Mouse (Mus musculus): ENCODE data around the gene Atxn2. TPM values are rescaled to one million over a fixed set of nuclear protein-coding genes. Genes with fewer than 3 reads are reported as not detected.
"Not testable (repeated sequence)": the region's sequence is repeated elsewhere in the genome, so short reads cannot be mapped to it uniquely, and the experiment has no call there.

Atxn2 gene
- polyA plus RNA-seq, 1 experiment from 2014 or later = 75.2 TPM

DNA sequence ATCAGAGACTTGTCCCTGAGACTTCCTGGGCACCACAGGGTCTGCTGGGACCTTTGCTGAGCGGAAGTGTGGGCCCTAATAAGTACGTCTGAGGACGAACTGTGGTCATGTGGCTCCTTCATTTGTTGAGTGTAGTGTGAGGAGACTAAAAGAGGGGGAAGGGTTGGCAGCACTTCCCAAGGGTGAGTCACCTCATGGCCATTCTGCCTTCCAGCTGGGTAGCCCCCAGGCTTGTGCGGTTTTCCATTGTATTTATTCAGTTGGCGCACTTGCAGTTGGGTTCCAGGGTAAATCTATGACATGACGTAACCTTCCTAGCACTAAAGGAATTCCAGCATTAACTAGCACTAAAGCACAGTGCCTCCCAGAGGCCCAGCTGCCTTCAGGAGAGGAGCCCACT lies 25.6 kb upstream of the Atxn2 start:
- H3K36me3 ChIP-seq (ENCODE audit: control insufficient read depth, insufficient read depth, low read length) = peaks cover 12% of the 10 kb centered on the region
- no peak overlapping the region for H3K9ac ChIP-seq (ENCODE audit: low read depth, low read length)
- H3K27me3 ChIP-seq (ENCODE audit: control insufficient read depth, insufficient read depth, low read length) = no peaks in the 10 kb centered on the region
- H3K4me2 ChIP-seq (replicated peaks; ENCODE audit: low read depth, low read length) = no peak overlapping the region
- DNase-seq (ENCODE audit: low spot score) (no peak), ATAC-seq (ENCODE audit: low FRiP score) (no peak)
- H3K4me1 ChIP-seq (replicated peaks; ENCODE audit: control insufficient read depth, insufficient read depth, low read length) = no peaks in the 10 kb centered on the region
- H3K4me3 ChIP-seq (ENCODE audit: low read depth, low read length) = no peak overlapping the region
- WGBS = 84% methylated on average over 6 of the region's 6 CpGs
- H3K27ac ChIP-seq (ENCODE audit: low read depth, low read length) = no peak overlapping the region
- no peaks in the 10 kb centered on the region for H3K9me3 ChIP-seq (ENCODE audit: control insufficient read depth, low read length)

GRCm38 (mm10) chr5:121686113-121686898 lies 24.8 kb upstream of the Atxn2 start:
- Histone ChIP-seq H3K9ac (ENCODE audit: low read depth, low read length) (no peak overlapping the region), H3K27ac (ENCODE audit: low read depth, low read length) (no peak overlapping the region), H3K4me2 (replicated peaks; ENCODE audit: low read depth, low read length) (no peak overlapping the region), H3K36me3 (ENCODE audit: control insufficient read depth, insufficient read depth, low read length) (peaks cover 9% of the 10 kb centered on the region), H3K4me3 (ENCODE audit: low read depth, low read length) (no peak overlapping the region), H3K27me3 (ENCODE audit: control insufficient read depth, insufficient read depth, low read length) (no peaks in the 10 kb centered on the region), H3K9me3 (ENCODE audit: control insufficient read depth, low read length) (no peaks in the 10 kb centered on the region), H3K4me1 (replicated peaks; ENCODE audit: control insufficient read depth, insufficient read depth, low read length) (no peaks in the 10 kb centered on the region)
- DNase-seq (ENCODE audit: low spot score) (no peak), ATAC-seq (ENCODE audit: low FRiP score) (no peak)
- 86% methylated on average over 15 of the region's 15 CpGs for WGBS

DNA sequence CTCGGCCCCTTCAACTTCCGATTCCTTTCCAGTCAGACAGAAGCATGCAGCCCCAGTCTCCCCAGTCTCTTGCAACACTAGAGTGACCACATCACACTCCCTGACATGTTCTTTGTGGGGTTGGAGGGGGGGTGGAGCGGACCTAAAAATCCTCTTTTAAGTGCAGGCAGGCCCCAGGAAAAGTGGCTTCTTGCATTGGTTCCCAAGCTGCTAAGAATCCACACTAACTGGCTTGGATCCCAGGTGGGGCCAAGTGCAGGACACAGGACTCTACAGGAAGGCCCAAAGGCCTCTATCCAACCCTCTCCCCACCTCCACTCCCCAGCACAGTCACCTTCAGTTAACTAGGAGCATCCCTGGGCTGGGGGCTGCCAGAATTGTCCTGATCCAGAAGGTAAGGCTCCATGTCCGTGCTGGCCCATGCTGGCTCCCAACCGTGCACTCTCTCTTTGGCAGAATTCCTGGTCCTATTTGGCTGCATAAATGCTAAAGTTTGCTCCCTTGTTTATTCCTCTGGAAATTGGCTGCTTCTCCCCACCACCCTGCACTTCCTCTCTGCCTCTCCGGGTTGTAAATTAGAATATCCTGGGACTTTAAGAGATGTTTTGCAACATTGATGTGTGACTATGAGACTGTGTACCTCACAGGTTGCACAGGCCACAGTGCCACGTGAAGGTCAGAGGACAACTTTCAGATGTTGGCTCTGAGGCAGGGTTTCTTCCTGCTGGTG lies 20.5 kb upstream of the Atxn2 start:
- Histone ChIP-seq H3K27ac (ENCODE audit: low read depth, low read length) (no peak overlapping the region), H3K36me3 (ENCODE audit: control insufficient read depth, insufficient read depth, low read length) (no peaks in the 10 kb centered on the region; the same call in 1 of the 2 replicates), H3K4me1 (replicated peaks; ENCODE audit: control insufficient read depth, insufficient read depth, low read length) (no peaks in the 10 kb centered on the region), H3K27me3 (ENCODE audit: control insufficient read depth, insufficient read depth, low read length) (no peaks in the 10 kb centered on the region), H3K9ac (ENCODE audit: low read depth, low read length) (no peak overlapping the region), H3K4me2 (replicated peaks; ENCODE audit: low read depth, low read length) (no peak overlapping the region), H3K9me3 (ENCODE audit: control insufficient read depth, low read length) (no peaks in the 10 kb centered on the region), H3K4me3 (ENCODE audit: low read depth, low read length) (no peak overlapping the region)
- DNase-seq (ENCODE audit: low spot score) (no peak), ATAC-seq (ENCODE audit: low FRiP score) (no peak)
- 83% methylated on average over 7 of the region's 7 CpGs for WGBS

DNA sequence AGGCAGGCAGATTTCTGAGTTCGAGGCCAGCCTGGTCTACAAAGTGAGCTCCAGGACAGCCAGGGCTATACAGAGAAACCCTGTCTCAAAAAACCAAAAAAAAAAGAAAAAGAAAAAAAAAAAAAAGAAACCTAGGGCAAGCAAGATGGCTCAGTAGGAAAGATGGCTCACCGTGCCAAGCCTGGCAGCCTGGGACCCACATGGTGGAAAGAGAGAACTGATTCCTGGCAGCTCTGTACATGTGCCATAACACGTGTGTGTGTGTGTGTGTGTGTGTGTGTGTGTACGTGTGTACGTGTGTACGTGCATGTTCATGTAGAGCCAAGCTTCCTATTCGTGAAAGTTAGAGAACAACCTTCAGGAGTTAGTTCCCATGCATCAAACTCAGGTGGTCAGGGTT lies 19.7 kb upstream of the Atxn2 start:
- not testable (repeated sequence) for H3K9ac ChIP-seq (ENCODE audit: low read depth, low read length); H3K4me2 ChIP-seq (replicated peaks; ENCODE audit: low read depth, low read length); H3K4me3 ChIP-seq (ENCODE audit: low read depth, low read length); H3K27me3 ChIP-seq (ENCODE audit: control insufficient read depth, insufficient read depth, low read length); H3K27ac ChIP-seq (ENCODE audit: low read depth, low read length); H3K4me1 ChIP-seq (replicated peaks; ENCODE audit: control insufficient read depth, insufficient read depth, low read length); DNase-seq (ENCODE audit: low spot score); H3K36me3 ChIP-seq (ENCODE audit: control insufficient read depth, insufficient read depth, low read length); ATAC-seq (ENCODE audit: low FRiP score); H3K9me3 ChIP-seq (ENCODE audit: control insufficient read depth, low read length)
- 95% methylated on average over 7 of the region's 7 CpGs for WGBS

DNA sequence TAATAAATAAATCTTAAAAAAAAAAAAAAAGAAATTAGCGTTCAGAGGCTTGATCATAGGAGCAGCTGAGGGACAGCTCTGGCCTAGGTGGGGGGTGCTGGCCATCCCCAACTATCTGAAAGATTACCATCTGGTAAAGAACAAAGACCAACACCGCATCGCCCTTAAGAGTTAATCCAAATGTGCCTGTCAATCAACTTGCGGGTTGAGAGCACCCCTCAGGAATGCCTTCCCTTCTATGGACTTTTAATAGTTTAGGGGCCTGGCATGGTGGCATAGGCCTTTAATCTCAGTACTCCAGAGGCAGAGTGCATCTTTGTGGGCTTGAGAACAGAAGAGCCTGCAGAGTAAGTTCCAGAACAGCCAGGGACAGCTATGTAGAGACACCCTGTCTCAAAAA lies 18.2 kb upstream of the Atxn2 start:
- no peak overlapping the region for H3K4me3 ChIP-seq (ENCODE audit: low read depth, low read length)
- H3K27me3 ChIP-seq (ENCODE audit: control insufficient read depth, insufficient read depth, low read length) = no peaks in the 10 kb centered on the region
- 83% methylated on average over 4 of the region's 4 CpGs for WGBS
- no peak overlapping the region for H3K9ac ChIP-seq (ENCODE audit: low read depth, low read length)
- ATAC-seq (ENCODE audit: low FRiP score) = no peak
- no peak overlapping the region for H3K4me2 ChIP-seq (replicated peaks; ENCODE audit: low read depth, low read length)
- no peak overlapping the region for H3K27ac ChIP-seq (ENCODE audit: low read depth, low read length)
- H3K4me1 ChIP-seq (replicated peaks; ENCODE audit: control insufficient read depth, insufficient read depth, low read length) = no peaks in the 10 kb centered on the region
- no peak for DNase-seq (ENCODE audit: low spot score)
- no peaks in the 10 kb centered on the region for H3K36me3 ChIP-seq (ENCODE audit: control insufficient read depth, insufficient read depth, low read length)
- no peaks in the 10 kb centered on the region for H3K9me3 ChIP-seq (ENCODE audit: control insufficient read depth, low read length)

- no peak overlapping the region for H3K4me2 ChIP-seq (replicated peaks; ENCODE audit: low read depth, low read length)
- H3K27ac ChIP-seq (ENCODE audit: low read depth, low read length) = no peak overlapping the region
- no peaks in the 10 kb centered on the region for H3K9me3 ChIP-seq (ENCODE audit: control insufficient read depth, low read length)
- H3K4me3 ChIP-seq (ENCODE audit: low read depth, low read length) = no peak overlapping the region
- no peaks in the 10 kb centered on the region for H3K4me1 ChIP-seq (replicated peaks; ENCODE audit: control insufficient read depth, insufficient read depth, low read length)
- no peaks in the 10 kb centered on the region for H3K27me3 ChIP-seq (ENCODE audit: control insufficient read depth, insufficient read depth, low read length)
- 51% methylated on average over 6 of the region's 6 CpGs for WGBS
- DNase-seq (ENCODE audit: low spot score) (no peak), ATAC-seq (ENCODE audit: low FRiP score) (no peak)
- H3K36me3 ChIP-seq (ENCODE audit: control insufficient read depth, insufficient read depth, low read length) = no peaks in the 10 kb centered on the region
- H3K9ac ChIP-seq (ENCODE audit: low read depth, low read length) = no peak overlapping the region
Observed at GRCm38 (mm10) chr5:121696761-121697160, 14.4 kb upstream of the Atxn2 start.

- ATAC-seq (ENCODE audit: low FRiP score) (no peak), DNase-seq (ENCODE audit: low spot score) (no peak)
- no peaks in the 10 kb centered on the region for H3K9me3 ChIP-seq (ENCODE audit: control insufficient read depth, low read length)
- H3K4me3 ChIP-seq (ENCODE audit: low read depth, low read length) = no peak overlapping the region
- no peak overlapping the region for H3K9ac ChIP-seq (ENCODE audit: low read depth, low read length)
- 57% methylated on average over 5 of the region's 5 CpGs for whole genome bisulfite sequencing
- H3K4me1 ChIP-seq (replicated peaks; ENCODE audit: control insufficient read depth, insufficient read depth, low read length) = no peaks in the 10 kb centered on the region
- H3K36me3 ChIP-seq (ENCODE audit: control insufficient read depth, insufficient read depth, low read length) = no peaks in the 10 kb centered on the region
- H3K4me2 ChIP-seq (replicated peaks; ENCODE audit: low read depth, low read length) = no peak overlapping the region
- no peaks in the 10 kb centered on the region for H3K27me3 ChIP-seq (ENCODE audit: control insufficient read depth, insufficient read depth, low read length)
- no peak overlapping the region for H3K27ac ChIP-seq (ENCODE audit: low read depth, low read length)
Observed at GRCm38 (mm10) chr5:121699891-121700290, 11.2 kb upstream of the Atxn2 start.

DNA sequence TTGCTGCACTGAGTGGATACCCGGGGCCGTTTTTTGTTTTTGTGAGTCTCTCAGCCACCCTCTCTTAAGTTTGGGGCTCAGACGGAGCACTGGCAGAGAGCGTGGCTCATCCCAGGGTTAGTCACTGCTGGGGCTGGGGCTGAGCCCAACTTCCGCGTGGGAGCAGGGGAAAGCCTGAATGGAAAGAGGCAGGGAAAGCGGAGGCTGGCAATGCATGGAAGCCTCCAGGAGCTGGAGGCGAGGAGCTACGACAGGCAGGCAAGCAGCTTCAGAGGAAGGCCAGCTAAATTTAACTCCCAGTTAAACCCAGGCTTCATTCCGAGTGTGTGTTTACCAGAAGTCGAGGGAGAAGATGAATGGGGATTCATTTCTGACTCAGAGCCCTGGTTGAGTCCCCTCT lies 10.6 kb upstream of the Atxn2 start:
- H3K4me2 ChIP-seq (replicated peaks; ENCODE audit: low read depth, low read length) = no peak overlapping the region
- DNase-seq (ENCODE audit: low spot score) (no peak), ATAC-seq (ENCODE audit: low FRiP score) (no peak)
- H3K4me3 ChIP-seq (ENCODE audit: low read depth, low read length) = no peak overlapping the region
- H3K9me3 ChIP-seq (ENCODE audit: control insufficient read depth, low read length) = no peaks in the 10 kb centered on the region
- no peaks in the 10 kb centered on the region for H3K4me1 ChIP-seq (replicated peaks; ENCODE audit: control insufficient read depth, insufficient read depth, low read length)
- no peaks in the 10 kb centered on the region for H3K27me3 ChIP-seq (ENCODE audit: control insufficient read depth, insufficient read depth, low read length)
- H3K9ac ChIP-seq (ENCODE audit: low read depth, low read length) = no peak overlapping the region
- no peak overlapping the region for H3K27ac ChIP-seq (ENCODE audit: low read depth, low read length)
- WGBS = 34% methylated on average over 11 of the region's 11 CpGs
- H3K36me3 ChIP-seq (ENCODE audit: control insufficient read depth, insufficient read depth, low read length) = no peaks in the 10 kb centered on the region

All from hindbrain, embryonic 11.5 days (tissue).